Mouse (Mus musculus) CH12.LX (cell line): ENCODE results near the gene 1600012H06Rik. TPM values are rescaled to one million over a fixed set of nuclear protein-coding genes. Genes with fewer than 3 reads are reported as not detected.
"Not testable (repeated sequence)": the region's sequence is repeated elsewhere in the genome, so short reads cannot be mapped to it uniquely, and the experiment has no call there.

Experiments used
- DNase-seq: peaks from one replicate; pipeline ENCODE4 v3.0.0-alpha.2; 2013; ENCODE audit errors: extremely low read depth
- H3K27ac ChIP-seq: 2 replicates; pipeline ENCODE4 v1.5.1; 2012; ENCODE audit warnings: low read depth, mild to moderate bottlenecking, control low read depth, moderate library complexity; ENCODE audit not compliant: insufficient read depth
- H3K27me3 ChIP-seq: replicated peaks from 2 replicates; pipeline ENCODE3; 2012; ENCODE audit warnings: inconsistent platforms
- H3K36me3 ChIP-seq, 2 experiments: replicated peaks in 1 of 2; 2 replicates each; pipeline versions ENCODE3 to v1.6.1; 2012; ENCODE audit warnings: inconsistent platforms in 1 of 2, low read length in 1 of 2, mild to moderate bottlenecking in 1 of 2, mixed read lengths in 1 of 2, moderate library complexity in 1 of 2; ENCODE audit not compliant: control insufficient read depth in 1 of 2, insufficient read depth in 1 of 2
- H3K4me1 ChIP-seq, 2 experiments: 2 replicates each; pipeline ENCODE4 v1.6.1; 2012; ENCODE audit warnings: inconsistent platforms in 1 of 2, moderate library complexity in 1 of 2; ENCODE audit not compliant: insufficient read depth in 2 of 2, control insufficient read depth in 1 of 2
- H3K4me2 ChIP-seq: 2 replicates; pipeline ENCODE4 v1.6.1; 2012; ENCODE audit warnings: low read depth, mild to moderate bottlenecking, control low read depth; ENCODE audit not compliant: poor library complexity, insufficient read depth, severe bottlenecking
- H3K4me3 ChIP-seq, 3 experiments: fragments of 150-350 bp in 1 of 3; sonication (generic) in 1 of 3; replicated peaks in 1 of 3; 2 replicates each; pipeline versions ENCODE3 to v1.5.1; 2011 to 2012; ENCODE audit warnings: low read depth in 2 of 3, low read length in 2 of 3, mild to moderate bottlenecking in 2 of 3, moderate library complexity in 2 of 3, control low read depth in 1 of 3, improper control_type of control experiment in 1 of 3, inconsistent platforms in 1 of 3, mixed read lengths in 1 of 3; ENCODE audit not compliant: poor library complexity in 1 of 3
- H3K79me2 ChIP-seq: replicated peaks from 2 replicates; pipeline ENCODE4 v1.6.1; 2012; ENCODE audit warnings: mild to moderate bottlenecking, moderate library complexity; ENCODE audit not compliant: control insufficient read depth, poor library complexity, insufficient read depth, severe bottlenecking; ENCODE audit errors: extremely low read depth
- H3K9ac ChIP-seq: 2 replicates; pipeline ENCODE4 v1.6.1; 2012; ENCODE audit warnings: low read depth, mild to moderate bottlenecking, control low read depth, moderate library complexity; ENCODE audit not compliant: insufficient read depth
- H3K9me3 ChIP-seq: replicated peaks from 2 replicates; pipeline ENCODE3; 2012; ENCODE audit warnings: low read length, inconsistent platforms, mixed read lengths
- BHLHE40 ChIP-seq: IDR thresholded peaks from 2 replicates; pipeline ENCODE4 v1.6.1; 2011; ENCODE audit warnings: mild to moderate bottlenecking, low read depth, low read length, improper control_type of control experiment
- CHD2 ChIP-seq: IDR thresholded peaks from 2 replicates; pipeline ENCODE4 v1.6.1; 2011; ENCODE audit warnings: low read length, improper control_type of control experiment
- CTCF ChIP-seq, 2 experiments: IDR thresholded peaks in 1 of 2; conservative IDR thresholded peaks in 1 of 2; 2 replicates each; pipeline ENCODE4 v1.5.1; 2011 to 2012; ENCODE audit warnings: low read depth in 2 of 2, low read length in 2 of 2, improper control_type of control experiment in 1 of 2, inconsistent platforms in 1 of 2, mild to moderate bottlenecking in 1 of 2, moderate library complexity in 1 of 2
- ELF1 ChIP-seq: IDR thresholded peaks from 2 replicates; pipeline ENCODE4 v1.6.1; 2014; ENCODE audit warnings: low read depth, mild to moderate bottlenecking, inconsistent platforms, low read length, improper control_type of control experiment
- ETS1 ChIP-seq: conservative IDR thresholded peaks from 2 replicates; pipeline ENCODE4 v1.6.1; 2012; ENCODE audit warnings: low read depth, mild to moderate bottlenecking, inconsistent platforms, low read length, improper control_type of control experiment, moderate library complexity
- HCFC1 ChIP-seq: IDR thresholded peaks from 2 replicates; pipeline ENCODE4 v1.6.1; 2012; ENCODE audit warnings: low read depth, mild to moderate bottlenecking, inconsistent platforms, low read length, improper control_type of control experiment
- IRF4 ChIP-seq: IDR thresholded peaks from 2 replicates; pipeline ENCODE4 v1.6.1; 2014; ENCODE audit warnings: low read depth, mild to moderate bottlenecking, inconsistent platforms, low read length, improper control_type of control experiment
- MAZ ChIP-seq: IDR thresholded peaks from 2 replicates; pipeline ENCODE4 v1.6.1; 2012; ENCODE audit warnings: low read depth, mild to moderate bottlenecking, inconsistent platforms, low read length, improper control_type of control experiment, moderate library complexity
- MXI1 ChIP-seq: IDR thresholded peaks from 2 replicates; pipeline ENCODE4 v1.6.1; 2011; ENCODE audit warnings: mild to moderate bottlenecking, low read depth, low read length, improper control_type of control experiment
- NRF1 ChIP-seq: IDR thresholded peaks from 2 replicates; pipeline ENCODE4 v1.6.1; 2014; ENCODE audit warnings: low read depth, mild to moderate bottlenecking, inconsistent platforms, low read length, improper control_type of control experiment, moderate library complexity
- POLR2A ChIP-seq: IDR thresholded peaks from 2 replicates; pipeline ENCODE4 v1.6.1; 2011; ENCODE audit warnings: low read depth, mild to moderate bottlenecking, improper control_type of control experiment, low read length
- POLR2AphosphoS2 ChIP-seq: IDR thresholded peaks from 2 replicates; pipeline ENCODE4 v1.6.1; 2011; ENCODE audit warnings: low read depth, low read length, improper control_type of control experiment
- RAD21 ChIP-seq: IDR thresholded peaks from 2 replicates; pipeline ENCODE4 v1.6.1; 2011; ENCODE audit warnings: low read depth, mild to moderate bottlenecking, low read length, improper control_type of control experiment, moderate library complexity
- RCOR1 ChIP-seq: conservative IDR thresholded peaks from 2 replicates; pipeline ENCODE4 v1.6.1; 2012; ENCODE audit warnings: low read depth, mild to moderate bottlenecking, inconsistent platforms, low read length, improper control_type of control experiment
- UBTF ChIP-seq: IDR thresholded peaks from 2 replicates; pipeline ENCODE4 v1.6.1; 2012; ENCODE audit warnings: low read depth, mild to moderate bottlenecking, inconsistent platforms, low read length, improper control_type of control experiment, moderate library complexity
- USF2 ChIP-seq: conservative IDR thresholded peaks from 2 replicates; pipeline ENCODE4 v1.6.1; 2011; ENCODE audit warnings: low read depth, low read length, improper control_type of control experiment
- ZKSCAN1 ChIP-seq: IDR thresholded peaks from 2 replicates; pipeline ENCODE4 v1.6.1; 2012; ENCODE audit warnings: low read depth, inconsistent platforms, low read length, improper control_type of control experiment, borderline replicate concordance
- ZMIZ1 ChIP-seq: IDR thresholded peaks from 2 replicates; pipeline ENCODE4 v1.6.1; 2012; ENCODE audit warnings: low read depth, mild to moderate bottlenecking, inconsistent platforms, low read length, improper control_type of control experiment
- ZNF384 ChIP-seq: IDR thresholded peaks from 2 replicates; pipeline ENCODE4 v1.6.1; 2012; ENCODE audit warnings: low read depth, low read length, improper control_type of control experiment, inconsistent platforms
- dilution Hi-C: fragments of 300-500 bp; cut with MboI; formaldehyde crosslinking; loops from 2 replicates; pipeline ENCODE4 v1.14.3; 2020; ENCODE audit warnings: low sequenced_read_pairs; ENCODE audit not compliant: extremely low pct_unique_long_range_greater_than_20kb, extremely low pct_ligation_motif_present
- in situ Hi-C: fragments of 300-500 bp; cut with MboI; formaldehyde crosslinking; loops from 3 replicates; pipeline ENCODE4 v1.14.3; 2019; ENCODE audit warnings: low sequenced_read_pairs, low pct_ligation_motif_present, low pct_unique_long_range_greater_than_20kb, mixed read lengths
- polyA plus RNA-seq: library from polyadenylated mRNA; unstranded; fragments of >175 nt; gene quantifications from 2 replicates; pipeline ENCODE4 v1.2.1, GENCODE M21; 2012; ENCODE audit warnings: low read depth; ENCODE audit not compliant: insufficient read length
- total RNA-seq, 2 experiments: library from RNA; depleted of rRNA; stranded (reverse); fragments of 300-350 nt in 1 of 2; fragments of >200 nt in 1 of 2; gene quantifications; 2 replicates each; pipeline ENCODE4 v1.2.3; 2012 to 2014

The 1600012H06Rik gene
- total and polyA plus RNA-seq, 3 experiments = 5.4 to 12.4 (median 10.6) TPM

- TF ChIP-seq ZMIZ1 = no peak
- TF ChIP-seq MXI1 = no peak; the same call in 1 of the 2 replicates
- TF ChIP-seq UBTF = no peak
- no peak for TF ChIP-seq ZKSCAN1
- no peak for TF ChIP-seq RCOR1
Measured at GRCm38 (mm10) chr17:14928631-14929030, 14.4 kb upstream of the 1600012H06Rik start (continued).

DNA sequence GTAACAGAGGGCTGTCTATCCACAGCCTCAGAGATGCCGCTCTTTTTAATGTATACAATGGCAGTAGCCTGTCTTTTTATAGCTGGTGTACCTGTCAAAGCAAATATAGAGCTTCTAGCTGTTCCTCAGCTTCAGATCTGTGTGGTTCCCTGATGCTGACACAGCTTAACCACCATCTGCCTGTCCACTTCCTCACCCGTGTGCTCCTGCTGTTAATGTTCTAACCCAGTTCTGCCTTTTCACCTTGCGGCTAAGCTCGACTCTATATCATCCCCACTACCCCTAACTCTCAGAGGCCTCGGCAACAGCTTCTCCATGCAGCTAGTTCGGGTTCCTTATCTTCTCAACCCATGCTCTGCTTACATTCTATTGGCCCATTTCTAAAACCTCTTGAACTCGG lies 12.3 kb upstream of the 1600012H06Rik start:
- H3K36me3 ChIP-seq = no peaks in the 10 kb centered on the region
- H3K4me1 ChIP-seq = peaks cover 23 to 39% of the 10 kb centered on the region in 2 experiments
- DNase-seq = no peak
- no peak overlapping the region for H3K4me2 ChIP-seq
- no peak overlapping the region for H3K27ac ChIP-seq
- in situ Hi-C loops = no loop called here
- no peak for TF ChIP-seq CTCF (conservative IDR thresholded peaks at IDR 0.05 in 1 of 2, IDR thresholded peaks at IDR 0.05 in 1 of 2; ENCODE audit: low read depth in 2 of 2, low read length in 2 of 2)
- TF ChIP-seq IRF4 = no peak
- no peak for TF ChIP-seq ZKSCAN1
- no peak for TF ChIP-seq ZNF384
- no peak for TF ChIP-seq POLR2AphosphoS2
- TF ChIP-seq HCFC1 = no peak
- TF ChIP-seq MAZ = no peak
- TF ChIP-seq USF2 = no peak
- TF ChIP-seq CHD2 = no peak
- TF ChIP-seq ELF1 = no peak
- no peak for TF ChIP-seq NRF1
- no peak for TF ChIP-seq UBTF
- no peak for TF ChIP-seq RAD21
- TF ChIP-seq, all 38 proteins: peak for 0
- Histone ChIP-seq H3K9me3 (peaks cover 15% of the 10 kb centered on the region), H3K4me3 (no peak overlapping the region), H3K9ac (no peak overlapping the region), H3K79me2 (no peaks in the 10 kb centered on the region), H3K27me3 (no peaks in the 10 kb centered on the region)
- dilution Hi-C loops = no loop called here

DNA sequence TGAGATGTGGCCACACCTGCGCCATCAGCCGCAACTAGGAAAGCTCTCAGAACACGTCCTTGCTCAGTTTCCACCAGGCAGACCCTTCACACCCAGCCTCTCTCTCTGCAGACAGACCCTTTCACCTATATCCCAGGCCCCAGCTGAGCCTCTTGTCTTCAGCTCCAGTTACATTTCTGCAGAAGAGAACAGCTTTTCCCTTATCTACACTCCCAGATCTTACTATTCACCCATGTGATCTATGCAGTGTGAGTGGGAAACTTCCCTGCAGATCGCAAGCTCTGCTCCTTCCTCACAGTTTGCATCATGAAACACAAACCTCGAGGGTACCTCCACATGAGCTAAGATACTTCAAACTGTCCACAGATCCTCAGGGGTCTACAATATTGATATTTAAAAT lies 11.5 kb upstream of the 1600012H06Rik start:
- Histone ChIP-seq H3K9ac (no peak overlapping the region), H3K4me1 (peaks cover 23 to 31% of the 10 kb centered on the region in 2 experiments), H3K9me3 (peaks cover 15% of the 10 kb centered on the region), H3K27me3 (no peaks in the 10 kb centered on the region), H3K4me3 (no peak overlapping the region), H3K27ac (no peak overlapping the region), H3K36me3 (no peaks in the 10 kb centered on the region), H3K79me2 (no peaks in the 10 kb centered on the region), H3K4me2 (no peak overlapping the region)
- in situ Hi-C loops = no loop called here
- dilution Hi-C loops = no loop called here
- no peak for DNase-seq
- TF ChIP-seq POLR2A (no peak), ETS1 (no peak), RCOR1 (no peak), BHLHE40 (no peak)

GRCm38 (mm10) chr17:14935280-14935679 lies 7.7 kb upstream of the 1600012H06Rik start:
- dilution Hi-C loops, DNase-seq, H3K9me3 ChIP-seq, H3K4me1 ChIP-seq, H3K79me2 ChIP-seq, H3K9ac ChIP-seq, H3K27ac ChIP-seq, H3K27me3 ChIP-seq, H3K4me3 ChIP-seq, in situ Hi-C loops, H3K36me3 ChIP-seq, H3K4me2 ChIP-seq: not testable (repeated sequence)
